Mouse (Mus musculus) layer of hippocampus, postnatal 25 days (tissue): ENCODE data around the gene Pagr1b. TPM values are rescaled to one million over a fixed set of nuclear protein-coding genes. Genes with fewer than 3 reads are reported as not detected.
A peak's percentile ranks its signal among the peaks of the same experiment; 100 is the strongest.

Source experiments
- DNase-seq, 2 experiments: peaks; one replicate each; pipeline ENCODE4 v3.0.0; 2022; ENCODE audit warnings: mixed read lengths in 2 of 2, low spot score in 1 of 2; ENCODE audit errors: extremely low spot score in 1 of 2
- total RNA-seq, 2 experiments: library from RNA; stranded (reverse); gene quantifications; 2 replicates each; pipeline ENCODE4 v1.2.3; 2021

The Pagr1b gene
- total RNA-seq, result not detected

GRCm38 (mm10) chr7:127016481-127016485 lies at the start of gene Pagr1b:
Gene Pagr1b (minus strand): TSS chr7:127016484.
- DNase-seq, result no peak

DNA sequence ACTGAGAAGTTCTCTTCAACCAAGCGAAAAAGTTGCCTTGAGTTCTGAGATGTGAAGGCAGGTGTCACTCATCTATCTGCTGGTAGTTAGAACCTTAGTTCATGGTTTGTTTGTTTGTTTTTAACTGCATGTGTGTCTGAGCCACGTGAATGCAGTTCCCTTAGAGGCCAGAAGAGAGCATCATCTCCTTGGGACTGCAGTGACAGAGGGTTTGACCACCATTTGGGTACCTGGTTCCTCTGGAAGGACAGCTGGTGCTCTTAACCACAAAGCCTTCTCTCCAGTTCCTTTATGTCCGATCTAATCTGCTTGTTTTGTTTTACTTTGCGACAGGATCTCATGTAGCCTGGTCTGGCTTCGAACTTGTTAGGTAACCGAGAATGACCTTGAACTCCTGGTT lies 49.3 kb upstream of the Pagr1b start:
- no peak for DNase-seq

DNA sequence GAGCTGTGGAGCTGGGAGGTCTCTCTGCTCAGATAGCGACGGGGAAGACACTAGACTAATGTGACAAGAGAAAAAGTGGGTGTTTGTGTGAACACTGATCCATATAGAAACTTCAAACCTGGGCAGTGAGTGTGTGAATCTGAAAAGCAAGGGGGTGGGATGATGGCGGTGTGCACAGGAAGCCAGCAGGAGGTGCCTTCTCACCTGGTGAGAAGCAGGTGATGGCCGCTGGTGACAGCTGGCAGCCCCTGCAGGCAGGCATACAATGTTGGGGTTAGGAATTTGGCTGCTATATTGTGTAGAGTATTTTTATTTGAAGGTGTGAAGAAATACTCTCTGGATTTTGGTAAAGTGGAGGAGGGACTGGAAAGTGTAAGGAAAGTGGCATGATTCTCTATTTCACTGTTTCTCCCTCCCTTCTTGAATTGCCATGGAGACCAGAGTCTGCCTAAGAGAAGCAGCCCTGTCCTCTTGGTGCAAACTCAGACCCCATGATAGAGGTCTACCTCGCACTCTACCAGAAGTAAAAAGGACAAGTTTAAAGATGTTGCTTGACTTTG lies 38.8 kb upstream of the Pagr1b start:
- DNase-seq, result no peak

GRCm38 (mm10) chr7:127041851-127042672 lies 25.8 kb upstream of the Pagr1b start, which contains the start of gene Kif22:
Gene Kif22 (minus strand): TSS chr7:127042471.
- DNase-seq, result peak; percentile 75 to 89

- no peak for DNase-seq
Measured at GRCm38 (mm10) chr7:127031244-127031643, 15.0 kb upstream of the Pagr1b start.

DNA sequence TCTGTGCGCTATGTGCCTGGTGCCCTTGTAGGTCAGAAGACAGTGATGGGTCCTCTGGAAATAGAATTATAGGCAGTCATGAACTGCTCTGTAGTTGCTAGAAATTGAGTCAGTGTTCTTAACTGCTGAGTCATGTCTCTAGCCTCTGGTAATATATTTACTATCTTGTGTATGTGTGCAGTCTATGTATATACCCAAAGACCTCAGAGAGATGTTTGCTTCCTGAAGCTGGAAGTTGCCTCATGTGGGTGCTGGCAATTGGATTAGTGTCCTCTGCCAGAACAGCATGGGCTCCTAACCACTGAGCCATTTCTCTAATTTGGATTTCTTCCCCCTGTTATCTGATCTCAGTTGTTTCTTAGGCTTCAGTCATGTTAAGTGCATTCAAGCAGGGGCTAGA lies 13.9 kb upstream of the Pagr1b start:
- no peak for DNase-seq

DNA sequence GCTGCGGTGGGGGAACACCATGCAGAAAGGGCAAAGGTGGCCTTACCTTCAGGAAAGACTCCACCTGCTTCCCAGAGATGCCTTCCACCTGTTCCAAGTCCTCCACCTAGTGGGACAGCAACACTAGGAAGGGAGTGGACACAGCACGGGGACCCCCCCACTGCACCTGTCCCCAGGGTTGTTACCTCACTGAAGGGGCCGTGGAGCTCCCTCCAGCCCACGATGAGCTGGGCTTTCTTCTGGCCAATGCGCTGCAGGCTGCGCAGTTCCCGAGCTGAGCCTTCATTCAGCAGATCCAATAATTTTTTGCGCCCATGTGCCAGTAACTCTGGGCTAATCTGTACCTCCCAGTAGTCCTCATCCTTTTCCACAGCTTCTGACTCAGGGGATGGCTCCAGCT lies 11.6 kb upstream of the Pagr1b start:
- DNase-seq, result no peak

- DNase-seq, result peak; percentile 97 to 98
Measured at GRCm38 (mm10) chr7:127026984-127027726, 10.9 kb upstream of the Pagr1b start, which contains the start of gene Maz. Gene Maz (minus strand): TSS chr7:127027037.

GRCm38 (mm10) chr7:127026616-127026983 lies 10.3 kb upstream of the Pagr1b start:
- DNase-seq, result peak in 1 of 2 experiments; percentile 53

DNA sequence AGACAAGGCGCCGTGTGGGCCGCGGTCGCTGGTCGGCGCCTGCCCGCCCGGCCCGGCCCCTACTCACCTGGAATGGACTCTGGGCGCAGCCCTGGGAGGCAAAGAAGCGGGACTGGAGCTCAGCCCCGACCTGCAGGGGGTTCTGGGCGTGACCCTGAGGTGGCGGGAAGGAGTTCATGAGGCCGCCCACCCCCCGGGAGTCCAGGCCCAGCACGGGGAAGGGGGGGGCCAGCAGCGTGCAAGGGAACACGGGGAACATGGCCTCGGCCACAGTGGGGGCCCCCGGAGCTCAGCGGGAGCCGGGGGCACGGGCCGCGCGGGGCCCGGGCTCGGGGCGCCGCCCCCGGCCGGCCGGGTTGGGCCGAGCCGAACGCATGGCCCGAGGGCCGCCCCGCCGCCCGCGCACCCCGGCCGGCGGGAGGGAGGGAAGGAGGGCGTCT lies 9.9 kb upstream of the Pagr1b start:
- no peak for DNase-seq

GRCm38 (mm10) chr7:127025556-127026160 lies 9.4 kb upstream of the Pagr1b start:
- DNase-seq, result no peak

GRCm38 (mm10) chr7:127024755-127025555 lies 8.7 kb upstream of the Pagr1b start:
- peak; percentile 63 to 69 for DNase-seq

DNA sequence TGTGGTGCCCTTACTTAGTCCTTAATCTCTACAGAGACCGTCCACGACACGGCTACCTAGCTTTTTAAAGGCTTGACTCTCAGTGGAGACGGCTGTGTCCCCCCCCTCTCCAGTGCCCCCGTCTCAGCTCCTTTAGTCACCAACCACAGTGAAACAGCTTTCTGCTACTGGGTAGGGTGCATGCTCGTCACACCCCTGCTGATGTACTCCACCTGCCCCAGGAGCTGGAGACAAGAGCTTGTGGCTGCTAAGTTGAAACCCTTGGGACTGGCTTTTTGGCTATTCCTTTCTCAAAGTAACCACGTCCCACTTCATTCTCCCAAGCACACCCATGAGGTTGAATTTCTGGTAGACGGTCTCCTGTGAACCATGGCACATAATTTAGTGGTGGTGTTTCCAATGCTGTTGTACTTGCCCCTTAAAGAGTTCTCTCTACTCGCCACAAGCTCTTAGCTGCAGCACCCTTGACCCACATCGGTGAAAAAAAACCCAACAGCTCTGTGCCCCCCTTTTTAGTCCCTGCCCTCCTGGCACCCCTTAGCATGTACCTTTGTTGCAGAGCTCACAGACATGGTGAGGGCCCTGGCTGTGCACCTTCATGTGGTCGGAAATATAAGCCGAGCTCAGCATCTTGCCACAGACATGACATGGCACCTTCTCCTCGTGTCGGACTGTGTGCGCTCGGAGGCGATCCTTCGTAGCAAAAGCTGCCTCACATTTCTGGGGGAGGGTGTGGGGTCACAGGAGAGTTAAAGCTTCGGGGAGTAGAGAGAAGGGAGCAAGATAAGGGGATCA lies 7.8 kb upstream of the Pagr1b start:
- no peak for DNase-seq

DNA sequence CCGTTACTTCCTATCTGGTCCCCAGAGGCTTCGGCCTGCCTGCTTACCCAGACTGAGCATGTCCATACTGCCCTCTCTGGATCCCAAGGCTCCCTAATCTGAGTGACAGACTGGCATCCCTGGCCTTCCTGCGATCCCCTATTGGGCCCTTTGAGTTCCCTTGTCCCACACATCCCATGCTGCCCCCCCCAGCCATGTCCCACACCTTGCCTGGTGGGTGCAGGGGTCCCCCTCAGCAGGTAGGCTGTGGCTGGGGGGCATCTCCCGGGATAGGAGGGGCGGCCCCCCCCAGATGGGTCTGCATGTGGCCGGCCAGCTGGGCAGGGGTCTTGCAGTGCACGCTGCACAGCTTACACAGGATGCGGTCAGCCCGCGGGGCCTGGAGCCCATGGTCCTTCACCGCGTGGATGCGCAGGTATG lies 7.0 kb upstream of the Pagr1b start:
- no peak for DNase-seq

GRCm38 (mm10) chr7:127022528-127023271 lies 6.4 kb upstream of the Pagr1b start:
- DNase-seq, result no peak

DNA sequence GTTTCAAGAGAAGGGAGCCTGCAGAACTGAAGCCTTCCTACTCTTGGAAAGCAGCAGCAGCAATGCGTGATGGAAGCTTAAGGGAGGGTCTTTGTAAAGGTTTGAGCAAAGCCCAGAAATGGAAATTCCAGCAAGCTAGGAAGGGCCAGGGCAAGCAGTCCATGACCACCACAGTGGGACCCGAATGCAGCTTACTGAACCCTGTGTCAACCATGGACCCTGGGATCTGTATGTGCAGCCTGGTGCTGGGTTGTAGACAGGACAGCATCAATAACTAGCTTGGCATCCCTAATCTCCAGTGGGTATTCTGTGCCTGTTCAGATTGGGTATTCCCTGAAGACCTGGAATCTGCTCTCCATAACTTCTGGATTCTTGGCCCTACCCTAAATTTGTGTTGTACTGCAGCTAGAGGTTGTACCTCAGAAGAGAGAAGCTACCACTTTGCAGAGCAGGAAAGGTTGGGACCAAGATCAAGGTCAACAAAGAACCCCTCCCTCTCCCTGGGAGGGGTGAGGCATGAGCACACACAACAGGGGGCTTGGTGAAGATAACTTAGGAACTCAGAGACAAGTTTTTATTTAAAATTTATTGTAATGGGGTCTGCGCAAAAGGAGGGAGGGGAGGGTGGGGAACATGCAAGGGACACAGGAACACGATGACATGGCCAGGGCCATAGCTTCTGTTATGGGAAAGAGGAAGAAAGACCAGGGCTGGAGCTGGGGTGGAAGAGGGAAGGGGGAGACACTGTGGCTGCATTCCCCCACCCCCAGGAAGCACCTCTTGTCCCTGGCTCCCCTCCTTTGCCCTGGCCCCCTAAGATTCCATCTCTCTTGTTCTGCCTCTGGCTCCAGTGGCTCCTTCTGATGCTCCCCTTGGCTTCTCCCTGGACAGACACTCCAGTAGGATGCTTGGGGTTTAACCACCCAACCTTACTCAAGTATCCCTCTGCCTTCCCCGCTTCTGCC lies 5.6 kb upstream of the Pagr1b start:
- DNase-seq, result no peak

- DNase-seq, result peak in 1 of 2 experiments; percentile 62
Measured at GRCm38 (mm10) chr7:127020901-127021562, 4.7 kb upstream of the Pagr1b start, which contains the start of the genes Gm42742 and Prrt2. Gene Gm42742 (minus strand): TSS chr7:127021097. Gene Prrt2 (minus strand): TSS chr7:127021211.
